Mouse (Mus musculus) hindbrain, embryonic 15.5 days (tissue): Measurements from ENCODE around the gene Cox4i2. TPM values are rescaled to one million over a fixed set of nuclear protein-coding genes. Genes with fewer than 3 reads are reported as not detected.

Experiments used
- ATAC-seq: fragments of 200-750 bp; cut with Nextera tagmentation; 2 replicates; pipeline ENCODE4 v1.8.0; 2017; ENCODE audit warnings: low read depth, moderate number of reproducible peaks, moderate TSS enrichment; ENCODE audit not compliant: low FRiP score
- H3K27ac ChIP-seq: fragments of 300-500 bp; sonication (generic); replicated peaks from 2 replicates; pipeline ENCODE4 v1.5.1; 2015; ENCODE audit warnings: mild to moderate bottlenecking, inconsistent platforms
- H3K27me3 ChIP-seq: fragments of 300-500 bp; sonication (generic); 2 replicates; pipeline ENCODE4 v1.6.1; 2015; ENCODE audit warnings: control low read depth, inconsistent platforms
- H3K36me3 ChIP-seq: fragments of 300-500 bp; sonication (generic); 2 replicates; pipeline ENCODE4 v1.6.1; 2015; ENCODE audit warnings: control low read depth, inconsistent platforms
- H3K4me1 ChIP-seq: fragments of 300-500 bp; sonication (generic); replicated peaks from 2 replicates; pipeline ENCODE4 v1.6.1; 2015; ENCODE audit warnings: control low read depth, inconsistent platforms
- H3K4me2 ChIP-seq: fragments of 300-500 bp; sonication (generic); 2 replicates; pipeline ENCODE4 v1.6.1; 2015; ENCODE audit warnings: moderate library complexity, mild to moderate bottlenecking, inconsistent platforms
- H3K4me3 ChIP-seq: fragments of 300-500 bp; sonication (generic); 2 replicates; pipeline ENCODE4 v1.5.1; 2015; ENCODE audit warnings: mild to moderate bottlenecking, inconsistent platforms
- H3K9ac ChIP-seq: fragments of 300-500 bp; sonication (generic); 2 replicates; pipeline ENCODE4 v1.6.1; 2015; ENCODE audit warnings: inconsistent platforms
- H3K9me3 ChIP-seq: fragments of 300-500 bp; sonication (generic); 2 replicates; pipeline ENCODE4 v1.6.1; 2016; ENCODE audit warnings: control low read depth, inconsistent platforms
- WGBS: fragments of 180-500 bp; shearing (Covaris S2); methylation state at CpG from one replicate; pipeline ENCODE4 v1.1.7; 2015; 5-methylcytosine and 5-hydroxymethylcytosine counted together
- polyA plus RNA-seq: library from polyadenylated mRNA; unstranded; fragments of >200 nt; fragmentation: Nextera tagmentation; extraction: Ambion mirVana; gene quantifications from 2 replicates; pipeline ENCODE4 v1.2.1, GENCODE M21; 2015

Gene Cox4i2
- polyA plus RNA-seq, 1 experiment from 2014 or later = 6.3 TPM

DNA sequence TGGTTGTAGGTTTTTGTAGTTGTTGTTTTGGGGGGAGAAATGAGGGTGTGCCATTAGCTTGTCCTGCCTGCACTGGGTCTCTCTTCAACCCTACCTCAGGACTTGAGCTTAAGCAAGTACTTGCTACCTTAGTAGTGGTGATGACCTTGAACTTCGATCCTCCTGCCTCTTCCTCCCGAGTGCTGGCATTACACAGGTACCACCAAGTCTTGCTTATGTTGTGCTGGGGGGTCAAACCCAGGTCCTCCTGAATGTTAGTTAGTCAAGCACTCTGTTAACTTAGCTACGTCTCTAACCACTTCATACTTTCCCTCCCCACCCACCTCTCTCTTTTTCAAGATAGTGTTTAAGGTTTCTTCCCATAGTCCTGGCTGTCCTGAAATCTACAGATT lies 29.6 kb upstream of the Cox4i2 start:
- no peak for ATAC-seq
- Histone ChIP-seq H3K27ac (no peak overlapping the region), H3K4me3 (peak overlapping the region; percentile 34; the same call in 1 of the 2 replicates), H3K9me3 (no peaks in the 10 kb centered on the region), H3K36me3 (no peaks in the 10 kb centered on the region), H3K27me3 (no peaks in the 10 kb centered on the region), H3K4me2 (peak overlapping the region; percentile 62), H3K4me1 (peaks cover 14% of the 10 kb centered on the region), H3K9ac (peak overlapping the region; percentile 39; the same call in 1 of the 2 replicates)
- WGBS = 75% methylated on average over 3 of the region's 3 CpGs

DNA sequence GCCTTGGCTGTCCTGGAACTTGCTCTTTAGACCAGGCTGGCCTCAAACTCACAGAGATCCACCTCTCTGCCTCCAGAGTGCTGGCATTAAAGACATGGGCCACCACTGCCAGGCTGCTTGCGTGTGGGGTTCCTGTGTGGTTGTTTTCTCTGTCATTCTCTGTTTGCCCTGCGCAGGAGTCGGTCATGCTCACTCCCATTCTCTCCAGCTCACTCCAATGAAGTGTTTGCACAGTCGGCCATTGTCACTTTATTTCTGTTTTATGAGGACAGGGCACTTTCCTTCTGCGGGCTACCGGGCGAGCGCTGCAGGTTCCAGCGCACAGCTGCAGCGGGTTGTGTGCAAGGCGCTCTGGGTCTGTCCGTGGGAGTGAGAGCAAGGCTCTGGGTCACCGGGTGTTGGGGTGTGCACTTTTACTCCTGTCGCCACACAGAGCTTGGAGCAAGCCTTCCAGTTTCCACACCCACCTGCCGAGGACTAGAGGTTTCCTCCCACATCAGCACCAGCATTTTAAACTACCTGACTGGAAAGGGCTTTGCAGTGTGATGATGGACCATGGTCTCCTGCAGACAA lies 28.7 kb upstream of the Cox4i2 start:
- peaks cover 22% of the 10 kb centered on the region for H3K4me1 ChIP-seq
- H3K4me3 ChIP-seq = no peak overlapping the region
- no peaks in the 10 kb centered on the region for H3K9me3 ChIP-seq
- no peak overlapping the region for H3K27ac ChIP-seq
- WGBS = 57% methylated on average over 15 of the region's 15 CpGs
- no peaks in the 10 kb centered on the region for H3K27me3 ChIP-seq
- no peak overlapping the region for H3K9ac ChIP-seq
- no peak overlapping the region for H3K4me2 ChIP-seq
- no peaks in the 10 kb centered on the region for H3K36me3 ChIP-seq
- ATAC-seq = no peak

DNA sequence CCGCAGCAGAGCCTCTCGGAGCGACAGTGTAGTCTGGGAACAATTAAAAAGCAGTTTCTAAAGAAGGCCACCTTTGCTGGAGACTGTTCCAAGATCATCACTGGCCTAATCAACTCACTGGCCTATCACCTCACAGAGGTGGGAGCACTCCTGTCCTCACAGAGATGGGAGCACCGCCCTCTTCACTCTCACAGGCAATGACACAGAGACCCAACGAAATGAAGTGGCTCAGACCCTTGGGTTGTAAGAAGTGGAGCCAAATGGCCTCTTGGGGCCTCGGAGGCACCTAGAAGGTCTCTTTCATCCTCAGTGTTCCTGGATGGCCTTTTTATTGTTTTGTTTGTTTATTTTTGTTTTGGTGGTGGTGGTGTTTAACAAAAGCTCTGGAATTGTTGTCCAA lies 27.8 kb upstream of the Cox4i2 start:
- WGBS = 88% methylated on average over 6 of the region's 6 CpGs
- Histone ChIP-seq H3K4me1 (peaks cover 22% of the 10 kb centered on the region), H3K9ac (no peak overlapping the region), H3K9me3 (no peaks in the 10 kb centered on the region), H3K4me3 (no peak overlapping the region), H3K27me3 (no peaks in the 10 kb centered on the region), H3K36me3 (no peaks in the 10 kb centered on the region), H3K4me2 (no peak overlapping the region), H3K27ac (no peak overlapping the region)
- ATAC-seq = no peak

DNA sequence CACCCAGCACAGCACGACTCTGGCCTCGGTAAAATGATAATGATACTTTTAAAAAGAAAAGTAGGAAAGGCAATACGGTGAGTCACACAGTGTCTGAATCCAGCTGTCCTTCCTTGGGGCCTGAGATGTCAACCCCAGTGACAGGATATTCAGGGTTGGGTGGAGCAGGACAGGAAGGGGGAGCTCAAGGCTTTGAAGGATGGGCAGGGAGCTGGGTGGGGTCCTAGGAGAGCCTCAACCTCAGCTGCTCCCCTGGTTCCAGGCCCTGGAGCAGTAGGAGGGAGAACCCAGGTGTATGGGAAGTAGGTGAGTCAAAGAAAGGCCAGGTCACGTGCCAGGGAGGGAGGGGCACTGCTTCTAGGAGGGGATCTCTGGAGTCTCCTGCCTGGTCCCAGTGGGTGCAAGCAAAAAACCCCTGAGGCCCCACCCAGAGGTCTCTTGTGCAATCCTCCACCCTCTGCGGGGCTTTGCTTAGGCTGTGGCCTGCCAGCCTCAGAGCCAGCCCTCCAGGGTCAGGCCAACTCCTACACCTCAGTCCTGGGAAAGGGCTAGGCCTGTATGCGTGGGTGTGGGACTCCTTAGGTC lies 27.1 kb upstream of the Cox4i2 start:
- no peak overlapping the region for H3K4me3 ChIP-seq
- no peaks in the 10 kb centered on the region for H3K27me3 ChIP-seq
- H3K36me3 ChIP-seq = no peaks in the 10 kb centered on the region
- peak; percentile 28; the same call in 1 of the 2 replicates for ATAC-seq
- no peak overlapping the region for H3K4me2 ChIP-seq
- H3K9me3 ChIP-seq = no peaks in the 10 kb centered on the region
- H3K9ac ChIP-seq = no peak overlapping the region
- peaks cover 22% of the 10 kb centered on the region for H3K4me1 ChIP-seq
- 0 out of 2 replicates have a peak overlapping the region, but pooled peaks have one; percentile 3 for H3K27ac ChIP-seq
- 76% methylated on average over 6 of the region's 6 CpGs for WGBS

DNA sequence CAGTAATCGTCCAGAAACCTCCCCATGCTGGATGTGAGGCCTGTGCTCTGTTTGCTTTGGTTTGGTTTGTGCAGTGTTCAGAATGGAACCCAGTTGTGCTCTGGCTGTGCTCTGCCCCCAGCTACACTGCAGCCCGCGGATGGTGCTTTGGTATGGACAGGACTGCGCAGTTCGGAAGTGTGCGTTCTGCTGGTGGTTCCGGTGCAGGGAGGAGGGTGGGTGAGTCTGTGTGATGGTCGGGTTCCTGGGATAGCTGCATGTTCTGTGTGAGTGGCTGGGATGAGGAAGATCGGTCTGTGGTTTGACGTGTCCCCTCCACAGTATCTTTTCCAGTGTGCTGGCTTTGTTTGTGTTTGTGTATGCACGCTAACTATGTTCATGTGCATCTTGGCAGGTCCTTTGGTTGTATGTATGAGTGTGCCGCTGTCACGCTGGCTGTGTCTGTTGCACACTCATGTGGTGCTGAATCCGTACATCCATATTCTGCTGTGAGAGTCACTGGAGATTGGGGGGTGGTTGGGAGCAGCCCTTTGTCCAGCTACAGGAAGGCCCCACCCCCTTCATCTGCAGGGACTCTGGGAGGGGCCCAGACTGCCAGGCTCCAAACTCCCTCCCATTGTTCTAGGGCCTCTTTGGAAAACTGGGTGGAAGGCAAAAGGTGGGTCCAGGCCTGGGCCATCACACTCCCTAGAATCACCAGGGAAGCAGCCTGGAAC lies 26.0 kb upstream of the Cox4i2 start:
- Histone ChIP-seq H3K4me2 (no peak overlapping the region), H3K27ac (0 out of 2 replicates have a peak overlapping the region, but pooled peaks have one; percentile 2), H3K27me3 (no peaks in the 10 kb centered on the region), H3K36me3 (no peaks in the 10 kb centered on the region), H3K9me3 (no peaks in the 10 kb centered on the region), H3K9ac (no peak overlapping the region), H3K4me3 (no peak overlapping the region), H3K4me1 (peaks cover 22% of the 10 kb centered on the region)
- ATAC-seq = no peak
- 80% methylated on average over 14 of the region's 14 CpGs for WGBS

DNA sequence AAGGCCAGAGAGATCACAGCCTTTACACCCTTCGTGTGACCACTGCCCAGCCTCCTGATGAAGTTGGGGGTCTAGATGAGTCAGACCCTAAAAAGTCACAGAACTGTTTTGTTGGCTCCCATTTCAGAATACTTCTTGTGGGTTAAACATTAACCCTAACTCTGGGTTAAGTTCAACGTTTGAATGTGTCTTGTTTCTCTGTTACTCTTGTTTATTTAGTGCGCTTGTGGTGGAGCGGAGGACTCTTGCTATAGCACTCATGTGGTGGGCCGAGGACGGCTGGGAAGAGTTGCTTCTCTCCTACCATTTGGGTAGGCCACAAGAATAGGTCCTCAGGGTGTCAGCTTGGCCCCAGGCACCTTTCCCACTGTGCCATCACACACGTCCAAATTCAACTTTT lies 25.4 kb upstream of the Cox4i2 start:
- WGBS = 85% methylated on average over 7 of the region's 7 CpGs
- no peak overlapping the region for H3K27ac ChIP-seq
- no peaks in the 10 kb centered on the region for H3K27me3 ChIP-seq
- H3K4me2 ChIP-seq = no peak overlapping the region
- H3K9me3 ChIP-seq = no peaks in the 10 kb centered on the region
- ATAC-seq = no peak
- no peak overlapping the region for H3K9ac ChIP-seq
- no peaks in the 10 kb centered on the region for H3K36me3 ChIP-seq
- no peak overlapping the region for H3K4me3 ChIP-seq
- peaks cover 20% of the 10 kb centered on the region for H3K4me1 ChIP-seq

DNA sequence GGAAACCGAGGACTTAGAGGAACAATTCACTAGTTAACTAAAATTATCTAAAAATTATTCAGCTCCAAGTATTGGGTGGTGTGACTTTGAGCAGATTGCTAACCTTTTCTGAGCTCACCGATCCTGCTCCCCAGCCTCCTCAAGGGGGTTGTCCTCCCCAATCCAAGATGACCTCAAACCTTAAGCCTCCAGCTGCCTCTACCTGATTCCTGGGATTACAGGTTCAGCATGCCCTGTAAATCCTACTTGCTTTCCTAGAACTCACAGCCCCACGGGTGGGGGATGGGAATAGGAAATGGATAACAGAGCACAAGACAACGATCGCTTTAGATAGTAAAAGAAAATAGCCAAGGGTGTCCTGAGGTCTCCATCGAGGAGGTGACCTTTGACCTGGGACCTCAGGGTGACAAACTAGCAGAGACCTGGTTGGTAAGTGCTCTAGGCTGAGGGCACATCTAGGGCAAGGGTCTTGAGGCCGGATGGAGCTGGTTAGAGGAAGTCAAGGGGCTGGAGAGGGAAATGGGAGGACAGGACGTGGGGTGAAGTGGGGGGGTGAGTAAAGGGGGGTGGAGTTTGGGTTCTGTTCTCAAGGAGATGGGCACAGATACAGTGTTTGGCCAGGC lies 24.8 kb upstream of the Cox4i2 start:
- H3K27ac ChIP-seq = peak overlapping the region; percentile 66; the same call in 1 of the 2 replicates
- no peaks in the 10 kb centered on the region for H3K27me3 ChIP-seq
- peaks cover 16% of the 10 kb centered on the region for H3K4me1 ChIP-seq
- H3K36me3 ChIP-seq = no peaks in the 10 kb centered on the region
- WGBS = 65% methylated on average over 8 of the region's 8 CpGs
- no peak overlapping the region for H3K4me3 ChIP-seq
- no peak overlapping the region for H3K9ac ChIP-seq
- no peaks in the 10 kb centered on the region for H3K9me3 ChIP-seq
- H3K4me2 ChIP-seq = no peak overlapping the region
- ATAC-seq = no peak; the same call in 1 of the 2 replicates

DNA sequence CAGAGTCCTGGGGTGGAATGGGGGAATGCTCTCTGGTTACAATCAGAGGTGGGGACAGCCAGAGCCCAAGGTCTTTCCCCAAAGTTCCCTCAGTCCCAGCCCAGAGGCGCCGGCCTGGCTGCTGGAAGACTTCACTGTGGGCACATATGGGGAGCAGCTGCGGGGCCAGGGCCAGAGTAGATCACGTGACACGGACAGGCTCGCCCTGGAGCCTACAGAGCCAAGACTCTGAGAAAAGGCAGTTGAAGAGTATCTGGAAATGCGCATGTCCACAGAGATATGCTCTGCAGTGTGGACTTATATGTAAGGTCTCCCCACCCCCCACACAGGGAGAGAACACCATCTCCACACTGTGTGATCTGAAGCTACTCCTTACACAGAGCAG lies 24.3 kb upstream of the Cox4i2 start:
- Histone ChIP-seq H3K36me3 (no peaks in the 10 kb centered on the region), H3K4me1 (peaks cover 18% of the 10 kb centered on the region), H3K27me3 (no peaks in the 10 kb centered on the region), H3K4me3 (no peak overlapping the region), H3K27ac (peak overlapping the region; percentile 66), H3K9me3 (no peaks in the 10 kb centered on the region), H3K4me2 (no peak overlapping the region), H3K9ac (no peak overlapping the region)
- WGBS = 30% methylated on average over 7 of the region's 7 CpGs
- peak; percentile 24; the same call in 1 of the 2 replicates for ATAC-seq

DNA sequence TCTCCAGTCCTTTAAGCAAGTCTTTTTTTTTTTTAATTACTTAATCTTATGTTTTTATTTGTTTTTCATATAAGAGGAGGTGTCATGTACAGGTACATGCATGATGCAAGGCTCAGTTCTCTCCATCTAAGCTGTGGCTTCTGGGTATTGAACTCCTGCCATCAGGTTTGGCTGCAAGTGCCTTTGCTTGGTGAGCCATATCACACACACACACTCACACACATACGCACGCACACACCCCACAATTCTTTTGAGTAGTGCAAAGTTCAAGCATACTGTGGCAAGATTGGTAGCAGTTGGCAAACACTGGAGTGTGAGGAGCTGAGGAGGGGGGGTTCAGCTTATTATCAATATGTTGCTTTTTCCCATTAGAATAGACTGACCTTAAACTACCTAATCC lies 20.8 kb upstream of the Cox4i2 start:
- no peak for ATAC-seq
- WGBS = 84% methylated on average over 2 of the region's 2 CpGs
- no peak overlapping the region for H3K4me2 ChIP-seq

DNA sequence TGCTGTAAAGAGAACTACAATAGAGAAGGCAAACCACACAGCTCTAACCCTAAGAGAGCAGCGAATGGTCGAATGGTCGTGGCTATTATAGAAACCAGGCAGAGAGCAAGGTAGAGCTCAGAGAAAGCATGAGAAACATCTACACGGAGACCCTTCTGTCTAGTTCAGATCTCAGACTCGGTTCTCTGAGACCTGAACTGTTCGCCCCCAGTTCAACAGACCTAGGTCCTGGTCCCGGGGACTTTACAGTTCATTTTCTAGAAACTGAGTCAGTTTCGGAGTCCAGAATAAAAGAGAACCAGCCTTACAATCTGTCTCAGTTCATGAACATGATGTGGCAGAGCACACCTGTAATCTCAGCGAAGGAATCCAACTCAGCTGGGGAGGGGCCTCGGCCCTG lies 19.5 kb upstream of the Cox4i2 start:
- Histone ChIP-seq H3K36me3 (no peaks in the 10 kb centered on the region), H3K4me3 (peak overlapping the region; percentile 47), H3K27me3 (no peaks in the 10 kb centered on the region), H3K4me1 (peaks cover 56% of the 10 kb centered on the region), H3K9ac (0 out of 2 replicates have a peak overlapping the region, but pooled peaks have one; percentile 3), H3K9me3 (no peaks in the 10 kb centered on the region), H3K27ac (peak overlapping the region; percentile 70), H3K4me2 (peak overlapping the region; percentile 75)
- WGBS = 10% methylated on average over 10 of the region's 10 CpGs
- no peak for ATAC-seq

More for the DNA sequence above, 20.8 kb upstream of the Cox4i2 start:
- Histone ChIP-seq H3K36me3 (no peaks in the 10 kb centered on the region), H3K9ac (no peak overlapping the region), H3K9me3 (no peaks in the 10 kb centered on the region), H3K27me3 (no peaks in the 10 kb centered on the region), H3K27ac (no peak overlapping the region), H3K4me1 (peaks cover 51% of the 10 kb centered on the region), H3K4me3 (no peak overlapping the region)

DNA sequence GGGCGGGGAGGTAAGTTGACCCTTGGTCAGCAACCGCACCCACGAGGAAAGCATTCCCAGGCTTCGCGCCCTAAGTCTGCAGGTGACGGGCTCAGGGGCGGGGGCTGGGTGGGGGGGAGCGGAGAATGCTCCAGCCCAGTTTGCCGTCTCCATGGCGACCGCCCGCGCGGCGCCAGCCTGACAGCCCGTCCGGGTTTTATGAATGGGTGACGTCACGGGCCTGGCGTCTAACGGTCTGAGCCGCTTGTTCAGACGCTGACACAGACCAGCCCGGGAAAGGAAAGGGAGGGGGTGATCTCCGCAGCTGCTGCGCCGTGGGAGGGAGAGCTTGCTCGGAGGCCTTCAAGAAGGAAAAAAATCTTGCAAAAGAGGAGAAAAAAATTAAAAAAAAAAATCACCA lies 19.0 kb upstream of the Cox4i2 start:
- Histone ChIP-seq H3K27me3 (no peaks in the 10 kb centered on the region), H3K36me3 (no peaks in the 10 kb centered on the region), H3K9ac (peak overlapping the region; percentile 3; the same call in 1 of the 2 replicates), H3K4me3 (peak overlapping the region; percentile 47), H3K4me1 (peaks cover 55% of the 10 kb centered on the region), H3K9me3 (no peaks in the 10 kb centered on the region), H3K27ac (peak overlapping the region; percentile 72), H3K4me2 (peak overlapping the region; percentile 75)
- ATAC-seq = peak; percentile 91
- WGBS = 0% methylated on average over 28 of the region's 28 CpGs

DNA sequence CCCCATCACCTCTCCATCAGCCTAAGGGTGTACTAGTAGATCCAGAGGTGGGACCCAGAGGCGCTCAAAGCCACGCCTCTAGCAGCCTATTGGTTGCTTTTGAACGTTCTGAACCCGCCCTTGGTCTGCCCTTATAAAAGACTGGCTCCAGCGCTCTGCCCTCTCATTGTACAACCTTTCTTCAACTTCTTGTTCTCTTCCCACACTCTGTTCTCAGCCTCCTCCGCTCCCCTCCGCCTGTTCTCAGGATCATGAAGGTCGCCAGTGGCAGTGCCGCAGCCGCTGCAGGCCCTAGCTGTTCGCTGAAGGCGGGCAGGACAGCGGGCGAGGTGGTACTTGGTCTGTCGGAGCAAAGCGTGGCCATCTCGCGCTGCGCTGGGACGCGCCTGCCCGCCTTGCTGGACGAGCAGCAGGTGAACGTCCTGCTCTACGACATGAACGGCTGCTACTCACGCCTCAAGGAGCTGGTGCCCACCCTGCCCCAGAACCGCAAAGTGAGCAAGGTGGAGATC lies 17.8 kb upstream of the Cox4i2 start, which contains the start of gene Id1:
Gene Id1 (plus strand): TSS at position 162 of the 512 bp plus-strand sequence.
- Histone ChIP-seq H3K9me3 (no peaks in the 10 kb centered on the region), H3K36me3 (no peaks in the 10 kb centered on the region), H3K27ac (peak within 1 kb of the TSS; percentile 72), H3K9ac (peak within 1 kb of the TSS; percentile 60), H3K4me2 (peak within 1 kb of the TSS; percentile 75), H3K27me3 (no peaks in the 10 kb centered on the region), H3K4me1 (peaks cover 53% of the 10 kb centered on the region), H3K4me3 (peak within 1 kb of the TSS; percentile 47)
- peak; percentile 78 for ATAC-seq
- WGBS = under 1% methylated on average over 28 of the region's 28 CpGs
